Mouse (Mus musculus) layer of hippocampus, postnatal 36 days (tissue): ENCODE results near the gene Crygb. TPM values are rescaled to one million over a fixed set of nuclear protein-coding genes. Genes with fewer than 3 reads are reported as not detected.

ENCODE experiments used
- DNase-seq, 2 experiments: peaks; one replicate each; pipeline ENCODE4 v3.0.0; 2022
- total RNA-seq, 2 experiments: library from RNA; stranded (reverse); gene quantifications; 2 replicates each; pipeline ENCODE4 v1.2.3; 2021

Crygb gene
- total RNA-seq = not detected

DNA sequence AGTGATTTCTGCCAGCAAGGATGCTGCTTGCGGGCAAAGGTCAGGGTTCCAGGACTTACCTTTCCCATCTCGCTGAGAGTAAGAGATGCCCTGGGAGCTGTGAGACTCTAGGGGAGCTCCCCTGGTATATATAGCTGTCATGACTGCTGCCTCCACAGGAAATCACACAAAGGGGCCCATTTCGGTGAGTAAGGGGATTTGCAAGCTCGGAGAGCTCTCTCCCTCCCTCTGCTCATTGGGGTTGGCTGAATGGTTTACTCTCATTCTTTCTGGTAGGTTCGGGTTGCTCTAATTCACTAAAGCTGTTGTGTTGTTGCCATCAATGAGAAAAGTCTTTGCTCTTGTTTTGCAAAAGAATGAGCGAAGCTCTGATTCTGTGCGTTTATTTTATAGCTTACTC, at the start of gene Crygb:
Crygb (minus strand) TSS at position 101 of the 400 bp plus-strand sequence.
- DNase-seq = no peak

DNA sequence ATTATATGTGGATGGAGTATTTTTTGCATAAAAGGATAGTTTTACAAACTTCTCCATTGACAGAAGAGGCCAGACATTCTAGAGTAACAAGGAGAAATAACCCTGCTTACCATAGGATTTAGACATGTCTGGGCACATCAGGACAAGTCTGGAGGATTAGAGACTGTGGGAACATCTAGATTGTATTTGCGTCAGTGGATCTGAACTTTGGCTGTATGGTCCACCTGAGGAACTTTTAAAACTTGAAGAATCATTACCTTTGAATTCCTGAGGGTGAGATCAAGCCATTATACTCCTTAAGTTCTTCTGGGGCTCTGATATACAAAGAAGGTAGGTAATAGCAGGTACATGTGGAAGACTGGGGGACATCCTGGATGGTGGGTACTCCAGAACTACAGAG, 49.6 kb upstream of the Crygb start:
- DNase-seq = no peak

DNA sequence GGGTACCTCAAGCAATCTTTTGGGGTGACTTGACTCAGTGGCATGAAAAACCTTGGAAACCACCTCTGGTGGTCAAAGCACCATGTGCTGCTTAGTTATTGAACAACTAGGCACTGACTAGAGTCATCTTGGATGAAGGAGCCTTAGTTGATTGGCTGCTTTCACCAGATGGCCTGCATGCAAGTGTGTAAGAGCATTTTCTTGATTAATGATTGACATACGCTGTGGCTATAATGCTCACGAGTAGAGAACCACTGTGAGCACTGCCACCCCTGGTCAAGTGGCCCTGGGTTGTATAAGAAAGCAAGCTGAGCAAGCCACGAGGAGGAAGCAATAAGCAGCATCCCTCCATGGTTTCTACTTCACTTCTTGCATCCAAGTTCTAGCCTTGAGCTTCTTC, 48.1 kb upstream of the Crygb start:
- no peak for DNase-seq

DNA sequence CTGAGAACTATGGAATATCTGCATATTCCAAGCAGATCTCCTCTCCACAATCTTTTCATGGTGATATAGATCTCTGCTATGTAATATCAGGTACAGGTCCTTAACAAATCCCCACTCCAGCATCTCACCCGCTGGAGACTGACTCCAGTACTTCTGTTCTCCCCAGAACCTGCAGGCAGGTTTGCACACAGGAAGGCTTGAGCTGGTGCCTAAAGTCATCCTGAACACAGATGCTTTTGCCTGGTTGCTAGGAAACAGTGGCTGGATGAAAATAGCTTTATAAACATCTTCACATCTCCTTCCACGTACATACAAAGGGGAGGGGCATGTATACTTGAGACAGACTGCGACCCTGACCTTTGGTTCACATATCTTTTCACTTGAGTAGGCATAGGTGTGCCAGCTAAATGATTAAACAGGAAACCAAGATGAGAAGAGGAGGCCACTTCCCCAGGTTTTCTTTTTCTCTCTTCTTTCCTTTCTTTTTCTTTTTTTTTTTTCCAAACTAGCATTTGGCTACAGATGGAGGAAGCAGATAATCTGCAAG, 47.6 kb upstream of the Crygb start:
- no peak for DNase-seq

DNA sequence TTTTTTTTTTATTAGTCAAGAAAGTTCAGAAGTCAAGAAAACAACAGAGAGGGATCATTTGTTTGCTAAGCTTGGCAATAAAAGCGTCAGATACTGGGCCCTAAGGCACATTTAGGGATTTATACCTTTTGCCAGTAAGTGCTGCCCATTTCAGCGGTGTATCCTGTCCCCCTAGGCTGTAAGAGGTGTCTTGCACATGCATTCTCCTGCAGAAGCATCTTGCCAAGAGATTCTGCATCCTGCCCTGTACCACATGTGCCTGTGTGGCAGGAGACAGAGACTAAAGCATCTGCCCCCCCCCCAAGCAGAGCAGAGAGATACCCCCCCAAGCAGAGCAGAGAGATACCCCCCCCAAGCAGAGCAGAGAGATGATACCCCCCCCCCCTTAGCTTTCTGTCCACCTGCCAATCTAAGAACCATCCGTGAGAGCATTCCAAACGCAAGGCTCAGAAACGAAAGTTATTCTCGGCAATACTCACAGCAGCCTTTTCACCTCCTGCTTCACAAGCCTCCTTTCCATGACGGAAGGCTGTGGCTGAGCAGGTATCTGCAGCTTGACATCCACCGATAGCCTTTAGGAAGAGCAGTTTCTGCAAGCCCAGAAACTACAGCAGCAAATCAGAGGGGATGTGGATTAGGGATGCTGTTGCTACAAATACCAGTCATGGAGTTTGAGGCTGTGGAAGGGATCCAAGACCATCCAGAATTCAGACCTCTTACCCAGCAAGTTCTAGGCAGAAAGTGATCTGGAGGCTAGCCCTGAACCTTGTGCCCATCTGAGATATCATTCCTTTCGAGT, 40.7 kb upstream of the Crygb start, which contains the start of gene D630023F18Rik:
D630023F18Rik (minus strand) TSS at position 641 of the 799 bp plus-strand sequence.
- DNase-seq = peak in 1 of 2 experiments; percentile 24

DNA sequence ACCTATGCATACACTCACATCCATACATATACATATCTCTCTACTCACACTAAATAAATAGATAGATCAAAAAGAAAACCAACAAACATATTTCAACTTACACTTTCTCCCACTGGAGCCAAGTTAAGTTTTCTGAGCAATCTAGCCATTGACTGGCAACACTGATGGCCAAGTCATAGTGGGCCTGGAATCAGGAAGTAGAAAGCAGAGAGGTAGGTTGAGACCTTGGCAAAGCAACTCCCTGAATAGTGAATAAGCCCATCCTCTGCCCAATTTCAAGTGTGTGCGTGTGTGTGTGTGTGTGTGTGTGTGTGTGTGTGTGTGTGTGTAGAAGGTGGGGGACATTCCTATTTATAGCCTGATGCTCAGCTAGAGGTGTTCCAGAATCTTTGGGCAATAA, 37.4 kb upstream of the Crygb start, which contains the start of gene Gm28845:
Gm28845 (minus strand) TSS at position 121 of the 400 bp plus-strand sequence.
- DNase-seq = no peak

DNA sequence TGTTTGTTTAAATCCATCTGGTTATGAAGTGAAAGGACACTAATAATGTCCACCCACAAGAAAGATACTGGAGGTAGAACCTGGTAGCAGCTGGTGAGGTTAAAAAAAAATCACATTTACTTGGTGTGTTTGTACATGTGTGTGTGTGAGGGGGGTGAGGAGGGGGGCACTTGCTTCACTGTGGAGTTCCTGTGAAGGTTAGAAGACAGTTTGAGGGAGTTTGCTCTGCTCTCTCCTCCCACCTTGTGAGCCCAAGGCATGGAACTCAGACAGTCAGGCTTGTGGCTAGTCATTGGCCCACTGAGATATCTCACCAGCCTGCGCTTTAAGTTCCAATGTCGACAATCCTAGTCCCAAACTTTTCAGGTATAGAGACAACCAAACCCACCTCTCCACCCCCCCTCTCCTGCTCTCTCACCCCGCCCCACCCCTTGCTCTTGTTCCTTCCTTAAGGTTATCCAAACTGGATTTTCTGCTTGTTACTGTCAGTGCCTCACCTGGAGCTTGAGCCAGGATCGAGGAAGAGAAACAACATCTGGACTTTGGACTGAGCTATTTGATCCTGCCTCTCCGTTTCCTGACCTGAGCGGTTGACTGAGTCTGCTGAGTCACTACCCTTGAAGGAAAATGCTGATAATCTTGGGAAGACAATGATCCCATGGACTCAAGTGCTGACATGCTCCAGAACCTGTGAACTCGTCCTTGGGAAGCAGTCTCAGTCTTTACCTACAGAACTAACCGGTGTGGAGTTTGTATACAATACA, 36.2 kb upstream of the Crygb start:
- no peak for DNase-seq

DNA sequence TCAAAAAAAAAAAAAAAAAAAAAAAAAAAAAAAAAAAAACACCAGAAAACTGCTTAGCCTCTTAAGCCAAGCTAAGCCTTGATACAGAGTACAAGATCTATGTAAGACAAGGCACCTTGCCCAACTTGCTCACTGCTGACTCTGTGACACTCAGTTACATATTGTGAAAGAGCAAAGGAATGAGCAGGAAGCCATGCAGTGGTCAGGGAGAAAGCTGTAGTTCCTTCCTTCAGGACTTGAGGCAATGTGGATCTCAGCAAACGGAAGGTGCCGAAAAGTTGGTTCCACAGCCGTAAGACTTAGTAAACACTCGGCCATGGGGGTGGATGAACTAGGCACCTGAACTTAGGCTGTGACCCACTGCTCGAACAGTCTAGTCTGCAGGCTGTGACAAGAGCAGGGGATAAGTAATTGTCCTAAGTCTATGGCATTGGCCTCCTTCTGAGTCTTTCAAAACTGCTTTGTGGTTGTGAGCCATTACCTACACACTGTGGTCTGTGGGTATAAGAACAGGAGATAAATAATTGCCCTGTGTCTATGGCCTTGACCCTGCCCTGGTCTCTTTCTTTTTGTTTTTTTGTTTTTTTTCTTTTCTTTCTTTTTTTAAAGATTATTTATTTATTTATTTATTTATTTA, 31.6 kb upstream of the Crygb start:
- no peak for DNase-seq

DNA sequence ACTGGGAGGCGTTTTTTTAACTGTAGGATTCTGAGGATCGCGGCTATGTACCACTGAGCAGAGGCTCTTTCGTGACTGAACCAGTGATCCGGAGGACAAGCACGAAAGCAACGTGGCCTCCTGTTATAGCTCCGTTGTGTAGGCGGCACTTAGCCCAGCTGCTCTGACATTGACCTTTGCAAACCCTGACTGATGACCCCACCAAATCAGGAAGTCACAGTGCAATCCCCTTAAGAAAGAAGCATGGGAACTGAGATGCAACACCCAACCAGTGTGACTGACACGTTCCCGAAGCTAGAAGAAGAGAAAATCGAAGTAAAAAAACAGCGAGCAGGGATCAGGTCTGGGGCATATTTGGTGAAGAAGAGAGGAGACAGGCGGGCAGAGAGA, 30.7 kb upstream of the Crygb start:
- DNase-seq = no peak

DNA sequence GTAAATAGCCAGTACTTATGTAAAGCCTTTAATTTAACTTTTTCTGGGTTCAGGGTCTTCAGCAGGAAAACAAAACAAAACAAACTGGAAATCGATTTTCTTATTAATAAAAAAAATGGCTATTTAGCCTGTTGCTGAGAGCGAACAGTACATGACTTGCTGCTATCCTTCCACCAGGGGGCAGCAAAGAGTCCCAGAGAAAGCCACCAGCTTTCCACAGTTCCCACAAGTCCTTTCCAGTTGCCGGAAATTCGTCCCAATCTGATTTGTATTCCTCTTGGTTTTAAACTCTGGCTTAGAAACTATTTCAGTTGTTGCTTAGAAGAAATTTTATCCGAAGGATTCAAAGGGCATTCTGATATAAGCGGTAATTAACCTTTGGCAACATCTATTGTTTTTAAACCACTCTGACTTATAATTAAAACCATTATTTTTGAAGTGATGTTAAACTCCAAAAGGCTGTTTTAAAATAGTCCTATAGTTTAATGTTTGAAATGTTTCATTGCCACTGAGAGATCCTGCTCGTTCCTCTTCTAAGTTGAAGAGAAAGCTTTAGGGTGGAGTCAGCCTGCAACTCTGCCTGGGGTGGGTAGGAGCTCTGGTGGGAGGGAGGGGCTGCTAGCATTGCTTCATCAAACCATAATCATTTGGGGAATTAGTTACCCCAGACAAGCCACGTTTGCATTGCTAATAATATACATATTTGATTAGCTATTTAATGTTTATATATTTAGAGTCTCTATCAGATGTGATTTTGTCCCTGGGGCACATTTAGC, 30.1 kb upstream of the Crygb start:
- DNase-seq = peak; percentile 52 to 66

DNA sequence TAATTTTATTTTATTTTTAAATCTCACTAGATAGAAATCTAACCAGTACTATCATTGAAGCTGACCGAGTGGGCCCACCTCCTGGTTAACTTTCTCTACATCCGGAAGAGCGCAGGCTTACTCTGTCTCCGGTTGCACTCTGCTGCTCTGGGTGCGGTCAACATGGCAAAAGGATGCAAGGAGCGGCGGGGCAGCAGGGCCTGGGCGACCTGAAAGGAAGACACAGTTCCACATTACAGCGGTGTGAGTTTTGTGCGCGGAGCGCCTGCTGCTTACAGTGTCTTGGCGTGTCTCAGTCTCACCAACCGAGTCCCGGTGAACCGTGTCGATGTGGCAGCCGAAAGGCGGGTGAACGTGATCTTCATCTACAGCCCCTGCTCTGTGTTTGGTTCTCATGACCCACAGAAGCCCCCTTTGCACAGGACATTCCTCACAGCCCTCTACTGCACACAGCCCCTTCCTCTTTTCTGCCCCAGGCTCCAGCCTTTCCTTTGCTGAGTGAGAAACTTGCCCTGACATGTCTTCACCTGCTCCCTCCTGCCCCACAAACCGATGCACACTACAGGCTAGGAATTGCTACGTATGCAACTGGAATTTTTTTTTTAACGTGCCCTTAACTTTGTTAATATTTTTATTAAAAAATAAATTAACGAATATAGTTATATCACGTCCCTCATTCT, 27.8 kb upstream of the Crygb start:
- no peak for DNase-seq

DNA sequence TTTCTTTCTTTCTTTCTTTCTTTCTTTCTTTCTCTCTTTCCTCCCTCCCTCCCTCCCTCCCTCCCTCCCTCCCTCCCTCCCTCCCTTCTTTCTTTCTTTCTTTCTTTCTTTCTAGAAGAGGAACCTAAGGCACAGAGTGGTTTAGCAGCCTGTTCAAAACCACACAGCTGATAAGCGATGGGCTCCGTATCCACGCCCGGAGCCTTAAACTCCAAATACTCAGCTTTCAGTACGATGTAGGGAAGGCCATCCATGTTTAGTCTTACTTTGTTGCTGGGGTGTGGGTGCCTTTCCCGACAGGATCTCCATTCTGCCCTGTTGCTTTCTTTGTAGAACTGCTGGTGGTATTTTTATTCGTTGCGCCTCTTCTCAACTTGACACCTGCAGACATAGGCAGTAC, 27.1 kb upstream of the Crygb start:
- no peak for DNase-seq

DNA sequence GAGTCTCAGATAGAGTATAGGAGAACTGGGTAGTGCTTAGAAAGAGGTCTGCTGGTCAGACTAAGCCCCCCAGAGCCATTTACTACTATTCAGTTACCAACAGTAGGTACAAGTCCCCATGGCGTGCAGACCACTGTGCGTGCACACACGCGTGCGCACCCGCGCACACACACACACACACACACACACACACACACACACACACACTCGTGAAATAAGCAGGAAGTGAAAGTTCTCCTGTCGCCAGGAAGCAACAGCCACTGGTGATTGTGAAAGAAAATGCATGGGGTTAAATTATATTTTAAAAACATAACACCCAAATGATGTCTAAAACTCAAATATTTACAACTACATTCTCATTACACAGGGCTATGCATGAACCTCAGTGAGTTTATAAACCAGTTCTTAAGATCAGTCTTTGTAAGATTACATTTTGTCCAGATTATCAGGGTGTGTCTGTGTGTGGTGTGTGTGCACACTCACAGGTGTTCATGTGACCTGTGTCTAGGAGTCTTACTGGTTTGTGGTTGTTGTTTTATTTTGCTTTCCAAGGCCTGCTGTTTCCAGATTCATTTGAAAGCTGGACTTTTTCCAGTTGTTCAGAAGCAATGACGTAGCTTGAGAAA, 25.7 kb upstream of the Crygb start:
- no peak for DNase-seq

DNA sequence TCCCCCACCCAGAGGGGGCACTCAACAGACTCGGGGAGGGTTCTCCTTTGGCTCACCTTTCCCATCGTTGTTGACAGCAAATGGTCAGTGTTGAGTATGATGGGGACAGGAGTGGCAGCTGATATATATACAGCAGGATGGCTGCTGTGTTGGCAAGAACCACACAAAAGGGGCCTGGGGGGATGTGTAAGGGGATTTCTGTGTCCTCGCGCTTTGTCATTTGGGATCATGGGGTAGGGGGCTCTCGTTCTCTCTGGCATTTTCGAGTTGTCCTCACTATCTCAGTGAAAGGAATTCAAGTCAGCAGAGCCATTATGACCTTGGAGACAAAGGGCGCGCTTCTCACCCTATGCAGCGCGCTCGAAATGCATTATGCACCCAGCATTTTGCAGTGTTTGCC, 21.2 kb upstream of the Crygb start, which contains the start of gene Cryga:
Cryga (minus strand) TSS at position 101 of the 400 bp plus-strand sequence.
- DNase-seq = no peak

DNA sequence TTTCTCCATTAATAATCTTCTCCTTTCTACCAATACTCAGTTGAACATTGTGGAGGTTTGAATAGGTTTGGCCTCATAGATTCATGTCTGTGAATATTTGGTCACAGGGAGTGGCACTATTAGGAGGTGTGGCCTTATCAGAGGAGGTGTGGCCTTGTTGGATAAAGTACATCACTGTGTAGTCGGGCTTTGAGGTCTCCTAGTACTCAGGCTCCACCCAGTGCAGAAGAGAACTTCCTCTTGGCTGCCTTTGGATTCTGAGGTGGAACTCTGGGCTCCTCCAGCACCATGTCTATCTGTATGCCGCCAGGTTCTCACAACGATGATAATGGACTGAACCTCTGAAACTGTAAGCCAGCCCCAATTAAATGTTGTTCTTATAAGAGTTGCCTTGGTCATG, 14.9 kb upstream of the Crygb start:
- DNase-seq = no peak

DNA sequence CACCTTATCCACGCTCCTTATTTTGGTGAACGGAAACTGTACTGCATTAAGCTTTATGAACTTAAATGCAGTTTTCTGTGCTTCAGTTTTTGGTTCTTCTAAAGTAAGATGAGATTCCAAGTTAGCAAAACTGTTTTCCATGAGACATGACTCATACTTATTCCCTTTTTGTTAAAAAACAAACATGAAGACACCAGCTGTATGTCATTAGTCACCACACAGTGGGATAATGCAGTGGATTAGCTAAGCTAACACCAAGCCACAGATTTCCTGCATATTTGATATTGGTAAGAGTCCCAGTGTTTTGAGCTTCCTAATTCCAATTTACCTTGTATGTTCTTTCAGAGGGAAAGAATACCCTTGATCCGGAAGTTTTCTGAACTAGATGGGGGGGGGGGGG, 9.5 kb upstream of the Crygb start:
- DNase-seq = no peak

DNA sequence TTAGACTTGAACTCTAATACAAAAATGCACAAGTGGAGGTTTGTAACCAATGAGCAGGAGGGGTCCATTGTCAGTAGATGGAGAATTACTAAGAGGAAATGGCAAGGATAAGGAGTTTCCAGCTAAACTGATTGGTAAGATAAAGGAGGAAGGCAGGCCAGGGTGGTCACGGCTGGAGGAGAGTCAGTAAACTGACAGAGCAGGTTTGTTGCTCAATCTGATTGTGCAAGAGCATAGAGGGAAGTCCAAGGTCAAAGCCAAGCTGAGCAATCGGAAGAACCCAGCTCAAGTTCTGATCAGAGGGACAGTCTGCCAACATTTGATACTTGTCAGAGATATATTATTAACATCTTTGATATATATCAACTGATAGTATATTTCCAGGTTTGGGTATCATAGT, 8.3 kb upstream of the Crygb start:
- DNase-seq = no peak

DNA sequence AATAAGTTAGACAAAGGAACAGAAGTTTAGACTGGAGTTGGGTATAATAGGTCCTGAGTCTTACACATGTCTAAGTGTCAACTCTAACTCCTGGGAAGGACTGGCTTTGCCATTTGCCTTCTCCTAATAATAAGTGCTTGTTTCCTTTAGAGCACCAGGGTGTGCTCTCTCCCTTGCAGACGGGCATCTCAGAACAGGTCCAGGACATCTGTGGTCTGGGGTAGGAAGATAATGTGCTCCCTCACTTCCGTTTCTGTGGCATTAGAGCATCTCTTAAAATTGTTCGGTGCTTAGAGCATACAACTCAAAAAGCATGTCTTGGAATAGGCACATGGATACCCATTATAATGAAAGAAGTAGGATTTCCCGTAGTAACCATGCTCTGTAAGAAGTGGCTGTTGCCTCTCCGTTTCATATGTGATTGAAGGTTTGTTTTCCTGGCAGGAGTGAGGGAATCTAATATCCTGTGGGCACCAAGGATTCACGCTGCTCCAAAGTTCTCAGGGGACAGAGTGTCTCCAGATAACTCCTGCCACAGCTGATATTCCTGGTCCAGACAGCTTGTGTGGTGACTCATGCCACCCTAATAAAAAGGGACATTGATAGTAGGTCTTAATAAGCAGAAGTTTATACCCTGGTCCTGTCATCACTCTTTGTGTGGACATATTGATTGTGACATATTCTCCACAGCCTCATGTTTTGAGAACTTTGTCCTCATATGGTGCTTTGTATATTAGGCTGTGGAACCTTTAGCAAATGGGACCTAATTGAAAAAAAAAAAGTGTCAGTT, 6.7 kb upstream of the Crygb start:
- no peak for DNase-seq

DNA sequence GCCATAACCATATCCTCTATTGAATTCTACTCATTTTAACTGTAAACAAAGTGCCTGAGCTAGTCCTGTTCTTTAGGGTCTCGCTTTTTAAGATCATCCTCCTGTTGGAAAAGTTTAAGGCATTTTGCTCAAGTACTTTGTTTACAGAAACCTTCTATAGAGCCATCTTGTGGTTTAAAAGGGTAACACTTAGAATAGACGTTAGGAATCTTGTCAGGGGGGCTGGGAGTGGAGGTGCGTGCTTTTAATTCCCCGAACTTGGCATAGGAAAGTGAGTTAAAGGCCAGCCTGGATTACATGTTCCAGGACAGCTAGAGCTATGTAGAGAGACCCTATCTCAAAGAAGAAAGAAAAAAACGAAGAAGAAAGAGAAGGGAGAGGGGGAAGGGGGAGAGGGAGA, 6.5 kb downstream of the Crygb start:
- DNase-seq = no peak

DNA sequence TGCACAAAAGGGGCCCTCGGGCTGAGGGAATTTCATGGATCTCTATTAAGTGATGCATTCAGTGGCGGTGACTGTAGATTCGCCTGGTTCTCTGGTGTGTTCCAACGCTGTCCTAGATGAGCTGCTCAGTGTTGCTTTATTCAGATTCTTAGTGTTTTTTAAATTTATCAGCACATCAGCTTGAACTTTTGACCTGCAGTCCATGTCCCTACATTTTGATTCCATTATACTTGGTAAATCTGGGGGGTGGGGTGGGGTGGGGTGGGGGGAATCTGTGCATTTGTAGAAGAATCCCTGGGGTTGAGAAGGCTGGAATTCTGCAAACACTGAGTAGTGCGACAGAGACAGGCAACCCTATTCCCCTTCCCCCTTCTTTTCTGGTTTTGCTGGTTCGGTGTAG, 8.5 kb downstream of the Crygb start, which contains the start of gene Crygc:
Crygc (minus strand) TSS at position 101 of the 400 bp plus-strand sequence.
- no peak for DNase-seq
